Mouse (Mus musculus) forebrain, embryonic 11.5 days (tissue): ENCODE data around the gene Lhb. TPM values are rescaled to one million over a fixed set of nuclear protein-coding genes. Genes with fewer than 3 reads are reported as not detected.
"Not testable (repeated sequence)": the region's sequence is repeated elsewhere in the genome, so short reads cannot be mapped to it uniquely, and the experiment has no call there.

Experiments used
- ATAC-seq: fragments of 200-750 bp; cut with Nextera tagmentation; replicated peaks from 2 replicates; pipeline ENCODE4 v1.8.0; 2017; ENCODE audit warnings: moderate TSS enrichment; ENCODE audit not compliant: low FRiP score
- DNase-seq: peaks from one replicate; pipeline ENCODE4 v3.0.0-alpha.2; 2017; ENCODE audit warnings: low spot score
- H3K27ac ChIP-seq: fragments of 300-500 bp; sonication (generic); 2 replicates; pipeline ENCODE4 v1.5.1; 2014; ENCODE audit warnings: low read depth, low read length
- H3K27me3 ChIP-seq: fragments of 300-500 bp; sonication (generic); 2 replicates; pipeline ENCODE4 v1.6.1; 2014; ENCODE audit warnings: mild to moderate bottlenecking, low read length, mixed read lengths; ENCODE audit not compliant: control insufficient read depth, insufficient read depth
- H3K36me3 ChIP-seq: fragments of 300-500 bp; sonication (generic); 2 replicates; pipeline ENCODE4 v1.6.1; 2014; ENCODE audit warnings: mild to moderate bottlenecking, low read length, moderate library complexity, mixed read lengths; ENCODE audit not compliant: control insufficient read depth, insufficient read depth
- H3K4me1 ChIP-seq: fragments of 300-500 bp; sonication (generic); replicated peaks from 2 replicates; pipeline ENCODE4 v1.6.1; 2014; ENCODE audit warnings: low read length, mixed read lengths; ENCODE audit not compliant: control insufficient read depth, insufficient read depth
- H3K4me2 ChIP-seq: fragments of 300-500 bp; sonication (generic); 2 replicates; pipeline ENCODE4 v1.6.1; 2014; ENCODE audit warnings: low read depth, mild to moderate bottlenecking, low read length, moderate library complexity, mixed read lengths; ENCODE audit not compliant: severe bottlenecking
- H3K4me3 ChIP-seq: fragments of 300-500 bp; sonication (generic); 2 replicates; pipeline ENCODE4 v1.5.1; 2014; ENCODE audit warnings: low read depth, low read length
- H3K9ac ChIP-seq: fragments of 300-500 bp; sonication (generic); 2 replicates; pipeline ENCODE4 v1.6.1; 2014; ENCODE audit warnings: low read length
- H3K9me3 ChIP-seq: fragments of 300-500 bp; sonication (generic); 2 replicates; pipeline ENCODE4 v1.6.1; 2016; ENCODE audit warnings: low read length, mixed read lengths; ENCODE audit not compliant: control insufficient read depth
- WGBS: fragments of 180-500 bp; shearing (Covaris S2); extraction: QIAGEN DNeasy Blood & Tissue Kit; methylation state at CpG from one replicate; pipeline ENCODE4 v1.1.7; 2014; 5-methylcytosine and 5-hydroxymethylcytosine counted together
- polyA plus RNA-seq: library from polyadenylated mRNA; unstranded; fragments of >200 nt; fragmentation: Nextera tagmentation; extraction: Ambion mirVana; gene quantifications from 2 replicates; pipeline ENCODE4 v1.2.1, GENCODE M21; 2014

Lhb gene
- polyA plus RNA-seq, 1 experiment from 2014 or later: not detected

GRCm38 (mm10) chr7:45461326-45461725, 40.7 kb downstream of the Lhb start:
- ATAC-seq (no peak), DNase-seq (no peak)
- H3K4me1 ChIP-seq: peaks cover 15% of the 10 kb centered on the region
- H3K27me3 ChIP-seq: no peaks in the 10 kb centered on the region
- H3K4me2 ChIP-seq: no peak overlapping the region
- 69% methylated on average over 5 of the region's 5 CpGs for WGBS
- H3K9me3 ChIP-seq: no peaks in the 10 kb centered on the region
- peak overlapping the region; percentile 57; the same call in 1 of the 2 replicates for H3K27ac ChIP-seq
- no peak overlapping the region for H3K4me3 ChIP-seq
- no peak overlapping the region for H3K9ac ChIP-seq
- H3K36me3 ChIP-seq: peaks cover 10% of the 10 kb centered on the region; the same call in 1 of the 2 replicates

- ATAC-seq (no peak), DNase-seq (no peak)
- peaks cover 10% of the 10 kb centered on the region; the same call in 1 of the 2 replicates for H3K36me3 ChIP-seq
- H3K27me3 ChIP-seq: no peaks in the 10 kb centered on the region
- H3K27ac ChIP-seq: 0 out of 2 replicates have a peak overlapping the region, but pooled peaks have one; percentile 31
- H3K9ac ChIP-seq: no peak overlapping the region
- H3K4me2 ChIP-seq: no peak overlapping the region
- WGBS: 91% methylated on average over 4 of the region's 4 CpGs
- peaks cover 15% of the 10 kb centered on the region for H3K4me1 ChIP-seq
- H3K4me3 ChIP-seq: no peak overlapping the region
- no peaks in the 10 kb centered on the region for H3K9me3 ChIP-seq
Measured at GRCm38 (mm10) chr7:45461781-45462180, 41.2 kb downstream of the Lhb start.

GRCm38 (mm10) chr7:45462325-45462724, 41.7 kb downstream of the Lhb start:
- no peak for ATAC-seq
- whole genome bisulfite sequencing: 91% methylated on average over 4 of the region's 4 CpGs
- H3K4me3 ChIP-seq: no peak overlapping the region

GRCm38 (mm10) chr7:45462868-45463267, 42.2 kb downstream of the Lhb start:
- WGBS: 82% methylated on average over 4 of the region's 4 CpGs
- H3K4me2 ChIP-seq, H3K27ac ChIP-seq, H3K9ac ChIP-seq, H3K9me3 ChIP-seq, DNase-seq, H3K27me3 ChIP-seq, ATAC-seq, H3K4me3 ChIP-seq: not testable (repeated sequence)
- Histone ChIP-seq H3K36me3 (peaks cover 10% of the 10 kb centered on the region; the same call in 1 of the 2 replicates), H3K4me1 (peaks cover 17% of the 10 kb centered on the region)

More at GRCm38 (mm10) chr7:45462325-45462724, 41.7 kb downstream of the Lhb start:
- Histone ChIP-seq H3K9ac (no peak overlapping the region), H3K36me3 (peaks cover 10% of the 10 kb centered on the region; the same call in 1 of the 2 replicates), H3K4me2 (no peak overlapping the region), H3K9me3 (no peaks in the 10 kb centered on the region), H3K27ac (no peak overlapping the region), H3K4me1 (peaks cover 17% of the 10 kb centered on the region), H3K27me3 (no peaks in the 10 kb centered on the region)
- DNase-seq: no peak

- DNase-seq (no peak), ATAC-seq (no peak)
- Histone ChIP-seq H3K27me3 (no peaks in the 10 kb centered on the region), H3K36me3 (peaks cover 7% of the 10 kb centered on the region; the same call in 1 of the 2 replicates), H3K9me3 (no peaks in the 10 kb centered on the region), H3K27ac (no peak overlapping the region), H3K4me2 (no peak overlapping the region), H3K4me1 (peaks cover 17% of the 10 kb centered on the region), H3K9ac (no peak overlapping the region), H3K4me3 (no peak overlapping the region)
- 93% methylated on average over 7 of the region's 7 CpGs for WGBS
Measured at GRCm38 (mm10) chr7:45463987-45464778, 43.6 kb downstream of the Lhb start.

GRCm38 (mm10) chr7:45465112-45465511, 44.5 kb downstream of the Lhb start:
- DNase-seq (no peak), ATAC-seq (no peak)
- H3K4me2 ChIP-seq: 0 out of 2 replicates have a peak overlapping the region, but pooled peaks have one; percentile 84
- H3K4me1 ChIP-seq: peaks cover 16% of the 10 kb centered on the region
- WGBS: 95% methylated on average over 12 of the region's 12 CpGs
- no peaks in the 10 kb centered on the region for H3K9me3 ChIP-seq
- no peak overlapping the region for H3K9ac ChIP-seq
- H3K36me3 ChIP-seq: peaks cover 7% of the 10 kb centered on the region; the same call in 1 of the 2 replicates
- H3K4me3 ChIP-seq: no peak overlapping the region
- H3K27ac ChIP-seq: no peak overlapping the region
- H3K27me3 ChIP-seq: no peaks in the 10 kb centered on the region

GRCm38 (mm10) chr7:45465549-45465948, 44.9 kb downstream of the Lhb start:
- H3K36me3 ChIP-seq: peaks cover 7% of the 10 kb centered on the region; the same call in 1 of the 2 replicates
- whole genome bisulfite sequencing: 84% methylated on average over 9 of the region's 9 CpGs
- peak overlapping the region; percentile 85 for H3K4me3 ChIP-seq
- no peak for DNase-seq
- H3K9ac ChIP-seq: peak overlapping the region; percentile 83
- H3K9me3 ChIP-seq: no peaks in the 10 kb centered on the region
- peak overlapping the region; percentile 84 for H3K4me2 ChIP-seq
- H3K4me1 ChIP-seq: peaks cover 12% of the 10 kb centered on the region
- no peak for ATAC-seq
- H3K27me3 ChIP-seq: no peaks in the 10 kb centered on the region
- no peak overlapping the region for H3K27ac ChIP-seq

GRCm38 (mm10) chr7:45466283-45467089, 45.9 kb downstream of the Lhb start, which contains the start of gene Bax:
Gene Bax, minus strand, starts transcription at chr7:45466898.
- H3K36me3 ChIP-seq: peaks cover 7% of the 10 kb centered on the region; the same call in 1 of the 2 replicates
- ATAC-seq (peak; percentile 84), DNase-seq (peak; percentile 98)
- H3K4me1 ChIP-seq: peaks cover 7% of the 10 kb centered on the region
- WGBS: under 1% methylated on average over 56 of the region's 58 CpGs
- H3K4me2 ChIP-seq: peak within 1 kb of the TSS; percentile 84
- peak within 1 kb of the TSS; percentile 83 for H3K9ac ChIP-seq
- H3K4me3 ChIP-seq: peak within 1 kb of the TSS; percentile 85
- no peaks in the 10 kb centered on the region for H3K27me3 ChIP-seq
- no peak within 1 kb of the TSS for H3K27ac ChIP-seq
- H3K9me3 ChIP-seq: no peaks in the 10 kb centered on the region
